Mouse (Mus musculus): ENCODE measurements around the gene BC048679. TPM values are rescaled to one million over a fixed set of nuclear protein-coding genes. Genes with fewer than 3 reads are reported as not detected.

The BC048679 gene
- polyA plus RNA-seq, 1 experiment: not detected

DNA sequence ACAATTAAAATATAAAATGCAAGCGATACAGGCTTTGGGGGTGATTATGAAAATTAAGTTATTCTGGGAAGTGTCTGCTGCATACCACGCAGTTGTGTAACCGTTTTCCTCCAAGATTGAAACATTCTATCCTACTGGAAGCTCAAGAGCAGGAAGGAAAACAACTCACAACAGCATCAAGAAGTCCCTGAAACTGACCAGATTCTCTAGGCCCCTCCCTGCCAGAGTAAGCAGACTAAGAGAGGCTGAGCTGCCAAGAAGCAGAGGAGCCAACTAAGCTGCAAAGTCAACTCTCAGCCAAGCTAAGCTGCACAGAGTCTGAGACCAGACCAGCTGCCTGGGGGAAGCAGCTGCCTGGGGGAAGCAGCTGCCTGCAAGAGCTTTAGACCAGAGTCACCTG is 22.9 kb downstream of the BC048679 start:
- TF ChIP-seq CTCF (IDR thresholded peaks at IDR 0.05; ENCODE audit: borderline replicate concordance, extremely low read depth, insufficient read depth, insufficient read length) (no peak), POLR2A (IDR thresholded peaks at IDR 0.05; ENCODE audit: borderline replicate concordance, extremely low read depth, insufficient read depth, insufficient read length, poor library complexity, severe bottlenecking) (no peak)

DNA sequence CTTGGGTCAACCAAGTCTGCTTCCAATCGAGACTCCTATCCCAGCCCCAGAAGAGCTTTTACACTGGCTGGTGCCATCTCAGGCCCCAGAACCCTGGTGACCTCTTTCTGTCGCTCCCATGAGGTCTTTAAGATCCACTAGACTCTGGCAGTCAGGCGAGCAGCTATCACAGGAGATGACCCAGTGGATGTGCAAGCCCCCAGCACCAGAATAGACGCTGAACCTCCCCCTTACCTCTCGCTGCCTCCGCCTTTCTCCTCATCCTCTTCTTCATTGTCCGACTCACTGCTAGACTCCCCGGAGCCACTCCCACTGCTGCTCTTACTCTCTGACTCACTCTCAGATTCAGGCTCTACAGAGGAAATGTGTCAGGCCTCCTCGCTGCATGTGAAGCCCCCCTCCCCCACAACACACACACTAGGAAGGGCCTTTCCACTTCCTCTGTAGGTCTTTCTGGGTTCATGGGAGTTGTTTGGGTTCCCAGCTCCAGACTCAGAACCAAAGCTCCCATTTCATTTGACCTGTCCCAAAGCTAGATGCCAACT is 33.1 kb downstream of the BC048679 start:
- no peak for DNase-seq (ENCODE audit: low read depth)
- TF ChIP-seq POLR2A (IDR thresholded peaks at IDR 0.05; ENCODE audit: borderline replicate concordance, extremely low read depth, insufficient read depth, insufficient read length, poor library complexity, severe bottlenecking) (no peak), CTCF (IDR thresholded peaks at IDR 0.05; ENCODE audit: borderline replicate concordance, extremely low read depth, insufficient read depth, insufficient read length) (no peak)

More for the DNA sequence above, 22.9 kb downstream of the BC048679 start:
- no peak for DNase-seq (ENCODE audit: low read depth)

DNA sequence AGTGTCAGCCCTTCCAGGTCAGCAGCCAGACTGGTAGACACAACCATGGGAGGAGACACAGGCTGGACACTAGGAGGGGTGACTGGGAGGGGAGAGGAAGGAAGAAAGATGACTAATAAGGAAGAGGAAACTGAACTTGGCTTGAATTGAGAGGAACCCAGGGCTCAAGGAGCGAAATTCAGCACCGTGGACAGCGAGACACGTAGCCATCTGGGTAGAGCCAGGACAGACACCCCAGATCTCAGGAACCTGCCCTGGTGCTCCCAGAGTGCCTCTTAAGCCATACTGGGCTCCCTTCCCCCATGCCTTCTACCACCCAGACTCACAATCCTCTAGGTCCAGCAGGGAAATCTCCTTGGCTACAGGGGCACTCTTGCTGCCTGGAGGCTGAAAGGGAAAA is 34.0 kb downstream of the BC048679 start:
- DNase-seq (ENCODE audit: low read depth): peak; percentile 20
- TF ChIP-seq CTCF (IDR thresholded peaks at IDR 0.05; ENCODE audit: borderline replicate concordance, extremely low read depth, insufficient read depth, insufficient read length): no peak
- no peak for TF ChIP-seq POLR2A (IDR thresholded peaks at IDR 0.05; ENCODE audit: borderline replicate concordance, extremely low read depth, insufficient read depth, insufficient read length, poor library complexity, severe bottlenecking)

DNA sequence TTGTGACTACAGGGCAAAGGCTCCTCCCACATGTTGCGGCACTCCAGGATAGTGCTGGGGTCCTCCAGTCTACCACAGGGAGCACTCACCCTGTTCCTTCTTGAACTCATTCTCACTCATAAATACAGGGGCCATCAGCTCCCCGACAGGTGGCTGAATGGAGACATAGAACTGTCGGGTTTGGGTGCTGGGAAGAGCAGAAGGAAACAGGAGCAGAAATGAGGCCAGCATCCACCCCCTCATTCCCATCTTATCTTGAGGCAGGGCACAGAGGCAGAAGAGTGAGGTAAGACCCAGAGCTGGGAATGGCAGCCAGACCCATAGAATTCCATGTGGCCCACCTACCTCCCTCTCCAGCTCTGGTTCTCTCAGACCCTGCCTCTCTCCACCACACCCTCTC is 35.3 kb downstream of the BC048679 start:
- no peak for DNase-seq (ENCODE audit: low read depth)
- no peak for TF ChIP-seq CTCF (IDR thresholded peaks at IDR 0.05; ENCODE audit: borderline replicate concordance, extremely low read depth, insufficient read depth, insufficient read length)
- TF ChIP-seq POLR2A (IDR thresholded peaks at IDR 0.05; ENCODE audit: borderline replicate concordance, extremely low read depth, insufficient read depth, insufficient read length, poor library complexity, severe bottlenecking): no peak

DNA sequence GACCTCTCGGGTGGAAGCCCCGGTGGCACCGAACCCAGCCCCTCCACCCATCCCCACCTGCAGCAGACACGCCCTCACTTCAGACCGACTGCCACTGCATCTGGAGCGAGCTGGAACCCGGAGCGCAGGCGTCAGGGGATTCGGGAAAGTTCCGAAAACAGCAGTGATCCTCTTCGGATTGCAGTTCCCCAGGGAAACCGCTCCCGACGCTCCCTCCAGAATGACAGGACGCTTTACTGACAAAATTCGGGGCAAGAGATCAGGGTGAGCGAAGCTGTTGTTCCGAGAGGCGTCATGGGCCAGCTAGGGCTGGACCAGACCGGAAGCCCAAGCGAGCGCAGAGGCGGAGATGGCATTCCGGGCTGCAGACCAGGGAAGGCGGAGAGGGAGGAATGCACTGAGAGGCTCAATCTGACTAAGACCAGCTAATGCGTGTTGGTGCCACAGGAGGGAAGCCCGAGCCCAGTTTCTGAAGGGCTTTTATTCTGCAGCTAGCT is 42.9 kb downstream of the BC048679 start, which contains the start of gene Cpeb1:
Gene Cpeb1, minus strand, starts transcription at position 311 of the 497 bp plus-strand sequence.
- TF ChIP-seq POLR2A (IDR thresholded peaks at IDR 0.05; ENCODE audit: borderline replicate concordance, extremely low read depth, insufficient read depth, insufficient read length, poor library complexity, severe bottlenecking) (no peak), CTCF (IDR thresholded peaks at IDR 0.05; ENCODE audit: borderline replicate concordance, extremely low read depth, insufficient read depth, insufficient read length) (peak; percentile 37; the same call in 1 of the 2 replicates)
- peak; percentile 77 for DNase-seq (ENCODE audit: low read depth)

DNA sequence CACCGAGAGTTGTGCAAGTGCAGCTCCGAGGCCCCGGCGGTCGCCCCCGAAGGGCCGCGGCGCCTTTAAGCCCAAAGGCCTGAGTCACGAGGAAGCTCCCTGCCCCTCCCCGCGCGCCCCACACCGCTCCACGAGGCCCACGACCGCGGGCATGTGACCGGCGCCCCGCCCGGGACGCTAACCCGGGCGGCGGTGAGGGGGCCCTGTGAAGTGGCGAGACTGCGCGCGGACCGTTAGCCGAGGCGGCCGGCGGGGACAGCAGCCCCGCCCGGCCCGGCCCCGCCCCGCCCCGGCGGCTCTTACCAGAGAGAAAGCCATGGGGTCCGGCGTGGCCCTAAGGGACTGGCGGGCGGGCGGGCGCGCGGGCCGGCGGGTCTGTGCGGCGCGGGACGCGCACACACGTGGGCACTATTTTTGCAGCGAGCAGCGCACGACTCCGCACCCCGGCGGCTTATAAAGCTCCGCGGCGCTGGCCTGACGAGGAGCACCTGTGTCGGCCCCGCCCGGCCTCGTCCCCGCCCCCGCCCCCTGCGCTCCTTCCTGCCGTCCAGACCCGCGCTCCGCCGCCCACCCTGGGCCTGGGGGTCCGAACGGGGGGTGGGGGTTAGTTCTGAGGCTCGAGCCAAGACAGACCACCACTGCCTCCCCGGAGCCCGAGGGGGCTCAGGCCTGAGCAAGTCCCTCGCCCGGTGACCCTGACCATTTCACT is 43.6 kb downstream of the BC048679 start:
- no peak for TF ChIP-seq CTCF (IDR thresholded peaks at IDR 0.05; ENCODE audit: borderline replicate concordance, extremely low read depth, insufficient read depth, insufficient read length)
- no peak for TF ChIP-seq POLR2A (IDR thresholded peaks at IDR 0.05; ENCODE audit: borderline replicate concordance, extremely low read depth, insufficient read depth, insufficient read length, poor library complexity, severe bottlenecking)
- DNase-seq (ENCODE audit: low read depth): peak; percentile 37

DNA sequence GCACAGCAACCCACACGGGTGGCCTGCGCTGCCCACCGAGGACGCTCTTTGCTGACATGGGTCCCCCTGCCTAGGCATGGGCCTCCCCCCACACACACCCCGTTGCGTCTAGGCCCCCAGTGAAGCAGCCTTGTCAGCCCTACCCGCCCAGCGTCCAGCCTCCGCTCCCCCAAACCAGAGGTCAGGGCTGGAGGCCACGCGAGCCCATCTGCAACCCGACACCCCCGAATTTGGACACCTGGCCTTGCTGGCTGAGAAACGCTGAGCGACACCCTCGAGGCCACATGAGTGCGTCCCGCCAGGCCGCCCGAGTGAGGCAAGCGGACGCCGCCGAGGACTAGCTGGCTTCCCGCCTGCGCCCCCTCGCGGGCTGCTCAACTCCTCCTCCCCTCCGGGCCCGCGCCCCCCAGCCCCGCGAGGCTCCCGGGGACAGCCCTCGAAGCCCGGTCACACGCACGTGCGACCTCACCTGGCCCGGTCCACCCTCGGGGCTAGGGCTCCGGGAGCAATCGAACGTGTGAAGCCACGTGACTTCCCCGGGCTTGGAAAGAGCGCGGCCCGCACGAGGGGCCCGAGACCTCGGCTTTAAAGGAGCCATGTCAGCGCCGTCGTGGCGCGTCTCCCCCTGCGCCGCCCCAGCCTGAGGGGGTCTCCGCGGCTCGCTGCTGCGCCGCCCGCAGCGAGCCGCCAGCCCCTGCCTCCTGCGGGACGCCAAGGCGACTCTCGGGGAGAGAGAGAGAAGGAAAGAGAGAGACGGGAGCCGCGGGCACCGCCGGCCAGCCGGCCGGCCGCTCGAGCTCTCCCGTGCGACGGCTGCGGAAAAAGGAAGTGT is 44.4 kb downstream of the BC048679 start:
- DNase-seq (ENCODE audit: low read depth): peak; percentile 49
- TF ChIP-seq CTCF (IDR thresholded peaks at IDR 0.05; ENCODE audit: borderline replicate concordance, extremely low read depth, insufficient read depth, insufficient read length) (peak; percentile 28; the same call in 1 of the 2 replicates), POLR2A (IDR thresholded peaks at IDR 0.05; ENCODE audit: borderline replicate concordance, extremely low read depth, insufficient read depth, insufficient read length, poor library complexity, severe bottlenecking) (no peak)

DNA sequence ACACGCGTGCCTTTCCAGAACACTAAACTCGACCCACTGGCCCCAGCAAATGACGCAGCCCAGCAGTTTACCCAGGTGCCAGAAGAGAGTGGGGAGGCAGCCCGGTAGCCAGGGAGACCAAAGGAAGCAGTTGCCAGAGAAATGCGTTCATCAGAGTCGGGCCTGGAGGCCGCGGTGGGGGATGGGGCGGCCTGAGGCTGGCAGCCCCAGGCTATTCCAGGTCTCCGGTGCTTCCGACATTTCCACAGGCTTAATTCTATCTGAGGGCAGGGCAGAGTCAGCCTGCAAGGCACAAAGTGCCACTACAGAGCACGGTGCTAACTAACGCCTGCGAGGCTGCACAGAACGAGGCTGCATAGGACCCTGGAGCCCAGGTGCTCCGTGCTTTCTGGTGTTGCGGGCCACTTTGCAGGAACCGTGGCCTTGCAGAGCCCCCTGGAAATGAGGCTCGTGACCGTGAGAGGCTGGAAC is 45.1 kb downstream of the BC048679 start:
- TF ChIP-seq POLR2A (IDR thresholded peaks at IDR 0.05; ENCODE audit: borderline replicate concordance, extremely low read depth, insufficient read depth, insufficient read length, poor library complexity, severe bottlenecking): no peak
- no peak for TF ChIP-seq CTCF (IDR thresholded peaks at IDR 0.05; ENCODE audit: borderline replicate concordance, extremely low read depth, insufficient read depth, insufficient read length)
- peak; percentile 61 for DNase-seq (ENCODE audit: low read depth)

Other genes starting within 250 kb of the BC048679 start
- gene Rps17, start 153.0 kb downstream of the BC048679 start, polyA plus RNA-seq (2012; rRNA removed): 1,437 and 1,564 TPM in 2 replicates
- gene Cpeb1, start 42.8 kb downstream of the BC048679 start, polyA plus RNA-seq (2012; rRNA removed): 4.4 and 6.5 TPM in 2 replicates
- gene Ap3b2, start 4.4 kb downstream of the BC048679 start, polyA plus RNA-seq (2012; rRNA removed): 155 and 162 TPM in 2 replicates
- 0.14 and 0.18 TPM in 2 replicates for gene Fsd2, start 68.7 kb upstream of the BC048679 start, polyA plus RNA-seq (2012; rRNA removed)
- 14.9 and 16.1 TPM in 2 replicates for gene Whamm, start 73.0 kb upstream of the BC048679 start, polyA plus RNA-seq (2012; rRNA removed)
- 12.9 and 17.1 TPM in 2 replicates for gene Homer2, start 209.2 kb upstream of the BC048679 start, polyA plus RNA-seq (2012; rRNA removed)